Mouse (Mus musculus) intestine, postnatal 0 days (tissue): ENCODE results near the gene Ccdc172. TPM values are rescaled to one million over a fixed set of nuclear protein-coding genes. Genes with fewer than 3 reads are reported as not detected.

ENCODE experiments used
- ATAC-seq: fragments of 200-750 bp; cut with Nextera tagmentation; 2 replicates; pipeline ENCODE4 v1.8.0; 2017; ENCODE audit warnings: mild to moderate bottlenecking, moderate TSS enrichment, moderate library complexity
- H3K27ac ChIP-seq: fragments of 300-500 bp; sonication (generic); 2 replicates; pipeline ENCODE4 v1.5.1; 2014; ENCODE audit warnings: mild to moderate bottlenecking, low read depth, low read length, moderate library complexity
- H3K27me3 ChIP-seq: fragments of 300-500 bp; sonication (generic); replicated peaks from 2 replicates; pipeline ENCODE4 v1.6.1; 2014; ENCODE audit warnings: low read length, mixed read lengths; ENCODE audit not compliant: control insufficient read depth, insufficient read depth
- H3K36me3 ChIP-seq: fragments of 300-500 bp; sonication (generic); 2 replicates; pipeline ENCODE4 v1.6.1; 2014; ENCODE audit warnings: mild to moderate bottlenecking, moderate library complexity; ENCODE audit not compliant: control insufficient read depth, insufficient read depth
- H3K4me1 ChIP-seq: fragments of 300-500 bp; sonication (generic); replicated peaks from 2 replicates; pipeline ENCODE4 v1.6.1; 2014; ENCODE audit warnings: antibody characterized with exemption, low read length, mixed read lengths; ENCODE audit not compliant: control insufficient read depth, insufficient read depth
- H3K4me2 ChIP-seq: fragments of 300-500 bp; sonication (generic); replicated peaks from 2 replicates; pipeline ENCODE4 v1.6.1; 2014; ENCODE audit warnings: low read depth, mild to moderate bottlenecking, moderate library complexity
- H3K4me3 ChIP-seq: fragments of 300-500 bp; sonication (generic); 2 replicates; pipeline ENCODE4 v1.5.1; 2014; ENCODE audit warnings: low read depth, low read length
- H3K9ac ChIP-seq: fragments of 300-500 bp; sonication (generic); 2 replicates; pipeline ENCODE4 v1.6.1; 2014; ENCODE audit warnings: mild to moderate bottlenecking, low read depth, low read length
- H3K9me3 ChIP-seq: fragments of 300-500 bp; sonication (generic); 2 replicates; pipeline ENCODE4 v1.6.1; 2016; ENCODE audit warnings: mixed run types; ENCODE audit not compliant: control insufficient read depth
- CTCF ChIP-seq: sonication (generic); IDR thresholded peaks from 2 replicates; pipeline ENCODE4 v1.5.1; 2016; ENCODE audit warnings: low read depth, mild to moderate bottlenecking, control low read depth, antibody characterized with exemption, moderate library complexity
- WGBS: fragments of 180-500 bp; shearing (Covaris S2); extraction: QIAGEN DNeasy Blood & Tissue Kit; methylation state at CpG from one replicate; pipeline ENCODE4 v1.1.7; 2014; 5-methylcytosine and 5-hydroxymethylcytosine counted together
- polyA plus RNA-seq: library from polyadenylated mRNA; unstranded; fragments of >200 nt; fragmentation: Nextera tagmentation; extraction: Ambion mirVana; gene quantifications from 2 replicates; pipeline ENCODE4 v1.2.1, GENCODE M21; 2015

Gene Ccdc172
- polyA plus RNA-seq, 1 experiment from 2014 or later = not detected

DNA sequence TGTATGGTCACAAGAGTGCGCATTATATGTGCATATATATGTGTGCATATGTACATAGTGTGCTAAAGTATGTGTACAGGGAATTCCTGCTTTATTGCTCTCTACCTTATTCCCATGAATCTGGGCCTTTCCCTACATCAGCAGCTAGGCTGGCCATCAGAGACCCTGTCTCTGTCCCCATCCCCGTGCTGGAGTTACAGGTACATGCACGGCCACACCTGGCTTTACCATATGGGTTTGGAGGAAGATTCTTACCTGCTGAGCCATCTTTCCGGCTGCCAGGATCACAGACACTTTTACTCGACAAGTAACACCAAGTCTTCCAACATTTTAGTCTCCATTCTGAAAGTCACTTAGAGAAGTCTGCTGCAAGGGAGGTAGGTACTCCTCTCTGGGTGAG, 71.2 kb downstream of the Ccdc172 start:
- H3K4me2 ChIP-seq = no peak overlapping the region
- H3K4me3 ChIP-seq = no peak overlapping the region
- no peak overlapping the region for H3K9ac ChIP-seq
- no peak overlapping the region for H3K27ac ChIP-seq
- no peaks in the 10 kb centered on the region for H3K4me1 ChIP-seq
- H3K27me3 ChIP-seq = no peaks in the 10 kb centered on the region
- H3K36me3 ChIP-seq = no peaks in the 10 kb centered on the region
- ATAC-seq = no peak
- WGBS = 87% methylated on average over 5 of the region's 5 CpGs
- H3K9me3 ChIP-seq = no peaks in the 10 kb centered on the region
- TF ChIP-seq CTCF = no peak

DNA sequence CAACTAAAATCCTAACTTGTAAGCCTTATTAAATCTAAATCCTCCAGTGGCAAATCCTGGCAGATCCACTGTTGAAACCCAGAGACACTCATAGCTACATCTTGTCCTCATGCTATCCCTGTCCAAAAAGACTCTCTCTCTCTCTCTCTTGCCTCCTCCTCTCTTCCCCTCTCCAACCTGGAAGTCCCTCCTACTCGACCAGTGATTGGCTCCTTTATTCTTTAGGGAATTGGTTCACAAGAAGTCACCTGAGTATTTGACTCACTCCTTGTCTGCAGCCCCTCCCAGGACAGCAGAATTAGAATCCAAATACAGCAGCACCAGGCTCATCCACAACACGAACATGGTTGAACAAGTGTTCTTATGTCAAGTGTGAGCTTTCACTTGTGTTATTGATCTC, 74.3 kb downstream of the Ccdc172 start:
- 70% methylated on average over 2 of the region's 2 CpGs for WGBS
- H3K9ac ChIP-seq = no peak overlapping the region
- no peak overlapping the region for H3K4me2 ChIP-seq
- ATAC-seq = no peak
- H3K36me3 ChIP-seq = no peaks in the 10 kb centered on the region
- no peak for TF ChIP-seq CTCF
- H3K27me3 ChIP-seq = no peaks in the 10 kb centered on the region
- no peak overlapping the region for H3K27ac ChIP-seq
- H3K4me3 ChIP-seq = no peak overlapping the region
- no peaks in the 10 kb centered on the region for H3K4me1 ChIP-seq
- no peaks in the 10 kb centered on the region for H3K9me3 ChIP-seq

DNA sequence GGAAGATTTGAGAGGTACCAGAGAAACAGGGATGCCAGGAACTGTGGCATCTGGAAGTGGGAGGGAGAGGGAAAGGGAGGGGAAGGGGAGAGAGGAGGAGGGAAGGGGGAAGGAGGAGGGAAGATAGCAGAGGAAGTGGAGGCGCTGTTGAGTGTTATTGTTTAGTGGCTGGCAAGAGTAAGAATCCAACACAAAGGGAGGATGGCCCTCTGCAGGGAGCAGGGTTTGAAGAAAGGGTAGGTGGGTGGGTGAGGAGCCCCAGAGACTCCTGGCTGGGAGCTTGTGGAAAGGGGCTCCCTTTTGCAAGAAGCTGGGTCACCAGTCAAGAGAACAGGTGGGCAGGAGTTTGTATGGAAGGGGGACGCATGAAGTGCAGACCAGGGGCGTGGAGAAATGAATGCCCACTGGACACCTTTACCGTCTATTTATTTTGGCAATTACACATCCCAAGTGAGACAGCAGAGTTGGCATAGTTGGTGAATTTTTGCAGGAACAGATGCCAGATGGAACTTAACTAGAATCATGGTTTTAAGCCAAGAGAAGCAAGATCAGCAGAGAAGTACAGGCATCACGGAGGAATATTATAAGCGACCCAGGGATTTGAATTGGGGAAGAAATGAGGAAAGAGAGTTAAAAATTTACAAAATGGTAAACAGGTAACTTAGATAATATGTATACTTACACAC, 78.6 kb downstream of the Ccdc172 start:
- 68% methylated on average over 6 of the region's 6 CpGs for WGBS
- Histone ChIP-seq H3K4me3 (no peak overlapping the region), H3K27ac (no peak overlapping the region), H3K9me3 (0 out of 2 replicates have a peak, but pooled peaks cover 1% of the 10 kb centered on the region), H3K4me2 (no peak overlapping the region), H3K4me1 (no peaks in the 10 kb centered on the region), H3K9ac (no peak overlapping the region), H3K36me3 (no peaks in the 10 kb centered on the region), H3K27me3 (no peaks in the 10 kb centered on the region)
- no peak for TF ChIP-seq CTCF
- no peak for ATAC-seq

GRCm38 (mm10) chr19:58600381-58600780, 88.6 kb downstream of the Ccdc172 start:
- Histone ChIP-seq H3K4me1 (no peaks in the 10 kb centered on the region), H3K9ac (no peak overlapping the region)

More at GRCm38 (mm10) chr19:58600381-58600780, 88.6 kb downstream of the Ccdc172 start:
- no peak overlapping the region for H3K27ac ChIP-seq
- H3K4me3 ChIP-seq = no peak overlapping the region
- no peaks in the 10 kb centered on the region for H3K27me3 ChIP-seq
- WGBS = 86% methylated on average over 5 of the region's 5 CpGs
- H3K4me2 ChIP-seq = no peak overlapping the region
- no peak for TF ChIP-seq CTCF
- 0 out of 2 replicates have a peak, but pooled peaks cover 2% of the 10 kb centered on the region for H3K9me3 ChIP-seq
- ATAC-seq = no peak
- no peaks in the 10 kb centered on the region for H3K36me3 ChIP-seq

Other genes starting within 250 kb of the Ccdc172 start
- 4.9 TPM in 2 replicates for gene Gfra1, start 56.1 kb upstream of the Ccdc172 start, polyA plus RNA-seq
- 0.09 TPM in 1 of 2 replicates, not detected in the other for gene Pnlip, start 140.5 kb downstream of the Ccdc172 start, polyA plus RNA-seq
- 17.4 and 26.4 TPM in 2 replicates for gene Pnliprp1, start 216.9 kb downstream of the Ccdc172 start, polyA plus RNA-seq
- 5.2 and 5.3 TPM in 2 replicates for gene Pnliprp2, start 247.7 kb downstream of the Ccdc172 start, polyA plus RNA-seq